Mouse (Mus musculus) left cerebral cortex, adult 2 months (tissue): ENCODE measurements around the gene Rnf181. TPM values are rescaled to one million over a fixed set of nuclear protein-coding genes. Genes with fewer than 3 reads are reported as not detected.

ENCODE experiments used
- DNase-seq, 2 experiments: peaks; one replicate each; pipeline ENCODE4 v3.0.0; 2021 to 2022; ENCODE audit warnings: low spot score in 2 of 2, mixed read lengths in 1 of 2; ENCODE audit errors: extremely low spot score in 1 of 2
- H3K27ac ChIP-seq: fragments of 200-600 bp; 2 replicates; pipeline ENCODE4 v1.8.1; 2022
- H3K4me3 ChIP-seq: fragments of 200-600 bp; 2 replicates; pipeline ENCODE4 v1.8.1; 2022
- CTCF ChIP-seq: fragments of 200-600 bp; IDR thresholded peaks from 2 replicates; pipeline ENCODE4 v1.8.1; 2022; ENCODE audit warnings: antibody characterized with exemption, mild to moderate bottlenecking, moderate library complexity
- intact Hi-C: fragments of 180-260 bp; cut with DNase I; formaldehyde crosslinking; loops from one replicate; pipeline ENCODE4 v1.15.1; 2025
- total RNA-seq, 2 experiments: library from RNA; stranded (reverse); gene quantifications; 2 replicates each; pipeline ENCODE4 v1.2.3; 2021

Rnf181 gene
- total RNA-seq, 2 experiments from 2014 or later = 75.7 to 75.9 TPM

- no peak for TF ChIP-seq CTCF
- DNase-seq = no peak
- no peak overlapping the region; the same call in 1 of the 2 replicates for H3K27ac ChIP-seq
- intact Hi-C loops = loop anchor here (5.0 kb wide), 1 partner anchor 180 kb away; no protein-coding TSS in a partner anchor
- no peak overlapping the region for H3K4me3 ChIP-seq
Observed at GRCm38 (mm10) chr6:72357164-72358079, 9.3 kb downstream of the Rnf181 start.

GRCm38 (mm10) chr6:72356001-72356532 lies 10.7 kb downstream of the Rnf181 start:
- intact Hi-C loops = loop anchor here (5.0 kb wide), 1 partner anchor 181 kb away; no protein-coding TSS in a partner anchor
- Histone ChIP-seq H3K27ac (peak overlapping the region; percentile 91), H3K4me3 (peak overlapping the region; percentile 82)
- TF ChIP-seq CTCF = no peak
- no peak for DNase-seq

GRCm38 (mm10) chr6:72355066-72355911 lies 11.5 kb downstream of the Rnf181 start, which contains the start of gene Tmem150a:
Gene Tmem150a (plus strand): TSS chr6:72355447.
- peak; percentile 64 to 75 for DNase-seq
- peak; percentile 47 for TF ChIP-seq CTCF
- intact Hi-C loops = loop anchor here (5.0 kb wide), 1 partner anchor 182 kb away; no protein-coding TSS in a partner anchor

DNA sequence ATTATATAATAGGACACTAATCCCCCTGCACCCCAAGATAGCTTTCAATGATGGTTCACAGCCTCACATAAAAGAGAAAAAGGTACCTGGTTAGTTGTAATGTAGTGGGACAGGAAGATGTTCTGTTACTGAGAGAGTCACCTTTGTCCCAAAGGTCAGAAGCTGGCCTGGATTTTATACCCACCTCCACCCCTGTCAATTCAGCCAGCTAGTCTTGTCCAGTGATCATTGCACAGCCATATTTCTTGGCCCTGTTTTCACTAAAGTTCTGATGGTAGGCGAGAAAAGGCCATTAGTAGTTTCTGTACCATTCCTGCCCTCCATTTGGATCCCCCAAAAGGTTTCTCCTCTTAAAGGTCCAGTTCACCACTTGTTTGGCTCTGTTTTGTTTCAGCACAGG lies 12.7 kb downstream of the Rnf181 start:
- intact Hi-C loops = no loop called here
- TF ChIP-seq CTCF = no peak
- no peak overlapping the region for H3K27ac ChIP-seq
- no peak overlapping the region for H3K4me3 ChIP-seq
- DNase-seq = no peak

More at GRCm38 (mm10) chr6:72355066-72355911, 11.5 kb downstream of the Rnf181 start, which contains the start of gene Tmem150a:
- Histone ChIP-seq H3K4me3 (peak within 1 kb of the TSS; percentile 82), H3K27ac (peak within 1 kb of the TSS; percentile 91)

- H3K27ac ChIP-seq = no peak overlapping the region
- DNase-seq = no peak
- intact Hi-C loops = no loop called here
- no peak for TF ChIP-seq CTCF
- H3K4me3 ChIP-seq = no peak overlapping the region
Observed at GRCm38 (mm10) chr6:72352636-72353405, 13.9 kb downstream of the Rnf181 start.

- DNase-seq = no peak
- TF ChIP-seq CTCF = no peak
- H3K27ac ChIP-seq = no peak overlapping the region; the same call in 1 of the 2 replicates
- H3K4me3 ChIP-seq = no peak overlapping the region
- intact Hi-C loops = no loop called here
Observed at GRCm38 (mm10) chr6:72350214-72350613, 16.5 kb downstream of the Rnf181 start.

DNA sequence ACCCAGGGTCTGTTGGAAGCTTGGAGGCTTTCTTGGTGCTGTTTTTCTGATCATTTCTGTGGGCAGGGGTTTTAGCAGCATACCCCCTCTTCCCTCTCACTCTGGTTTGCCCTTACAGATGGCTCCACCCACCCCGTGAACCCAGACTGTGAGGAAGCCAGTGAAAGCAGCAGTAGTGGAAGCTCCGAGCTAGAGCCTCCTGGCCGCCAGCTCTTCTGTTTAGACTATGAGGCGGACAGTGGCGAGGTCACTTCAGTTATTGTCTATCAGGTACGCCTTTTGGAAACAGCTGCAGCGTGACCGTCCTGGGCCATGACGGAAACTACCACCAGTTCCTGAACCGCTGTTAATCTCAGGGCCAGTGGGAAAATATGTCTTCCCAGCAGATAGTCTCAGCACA lies 18.3 kb downstream of the Rnf181 start:
- no peak for TF ChIP-seq CTCF
- intact Hi-C loops = no loop called here
- Histone ChIP-seq H3K27ac (no peak overlapping the region; the same call in 1 of the 2 replicates), H3K4me3 (peak overlapping the region; percentile 85)
- DNase-seq = no peak

GRCm38 (mm10) chr6:72347166-72347941 lies 19.4 kb downstream of the Rnf181 start, which contains the start of gene 0610030E20Rik:
Gene 0610030E20Rik (plus strand): TSS chr6:72347317.
- peak within 1 kb of the TSS; percentile 85 for H3K4me3 ChIP-seq
- DNase-seq = peak; percentile 73 to 75
- TF ChIP-seq CTCF = no peak; the same call in 1 of the 2 replicates
- H3K27ac ChIP-seq = peak within 1 kb of the TSS; percentile 98
- intact Hi-C loops = no loop called here

DNA sequence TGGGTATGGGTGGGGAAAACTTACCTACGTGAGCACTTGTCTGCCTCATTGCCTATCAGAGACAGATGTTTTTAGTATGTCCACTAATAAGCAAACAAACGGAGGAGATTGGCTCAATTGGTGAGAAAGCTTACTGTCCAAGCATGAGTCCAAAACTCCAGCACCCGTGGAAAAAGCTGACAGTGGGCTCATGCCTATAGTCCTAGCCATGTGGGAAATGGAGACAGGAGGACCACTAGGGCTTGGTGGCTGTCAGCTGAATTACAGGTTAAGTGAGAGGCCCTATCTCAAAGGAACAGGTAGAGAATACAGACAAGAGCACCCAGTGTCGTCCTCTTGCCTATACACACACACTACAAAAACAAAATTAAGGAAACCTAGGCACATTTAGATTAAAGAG lies 20.5 kb downstream of the Rnf181 start:
- DNase-seq = no peak
- H3K4me3 ChIP-seq = no peak overlapping the region; the same call in 1 of the 2 replicates
- intact Hi-C loops = no loop called here
- no peak for TF ChIP-seq CTCF
- no peak overlapping the region for H3K27ac ChIP-seq

DNA sequence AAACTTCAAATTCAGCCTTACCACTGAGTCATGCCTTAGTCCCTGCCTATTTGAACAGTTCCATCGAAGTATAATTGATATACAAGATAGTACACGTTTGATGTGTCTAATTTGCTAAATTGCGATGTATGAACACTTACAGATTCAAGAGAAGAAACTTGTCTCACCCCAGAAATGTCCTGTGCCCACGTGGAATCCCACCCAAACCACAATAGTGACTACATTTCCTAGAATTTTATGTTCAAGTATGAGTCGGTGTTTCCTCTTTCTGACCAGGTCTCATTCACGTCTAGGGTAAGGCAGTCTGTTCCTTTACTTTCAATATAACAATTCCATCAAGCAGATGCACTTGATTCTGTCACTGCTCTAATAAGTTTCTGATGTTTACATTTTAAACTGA lies 21.1 kb downstream of the Rnf181 start:
- H3K4me3 ChIP-seq = peak overlapping the region; percentile 96
- TF ChIP-seq CTCF = no peak
- intact Hi-C loops = no loop called here
- DNase-seq = no peak
- peak overlapping the region; percentile 92; the same call in 1 of the 2 replicates for H3K27ac ChIP-seq
